Mouse (Mus musculus): ENCODE results near the gene Foxl2. TPM values are rescaled to one million over a fixed set of nuclear protein-coding genes. Genes with fewer than 3 reads are reported as not detected.

Gene Foxl2
- polyA plus RNA-seq, 1 experiment from 2014 or later: 2.2 TPM

- Histone ChIP-seq H3K27me3 (peaks cover 88% of the 10 kb centered on the region), H3K9ac (peak overlapping the region; percentile 22; the same call in 1 of the 2 replicates), H3K4me3 (replicated peaks) (peak overlapping the region; percentile 34), H3K36me3 (replicated peaks) (no peaks in the 10 kb centered on the region), H3K27ac (no peak overlapping the region), H3K9me3 (no peaks in the 10 kb centered on the region; the same call in 1 of the 2 replicates), H3K4me2 (peak overlapping the region; percentile 53), H3K4me1 (peaks cover 8% of the 10 kb centered on the region)
- WGBS: under 1% methylated on average over 40 of the region's 40 CpGs
- ATAC-seq (ENCODE audit: low FRiP score): peak; percentile 55; the same call in 1 of the 2 replicates
These were observed 18.0 kb downstream of the Foxl2 start for GRCm38 (mm10) chr9:98973101-98973521.

GRCm38 (mm10) chr9:98973561-98973960, 18.5 kb downstream of the Foxl2 start:
- no peak overlapping the region for H3K9ac ChIP-seq
- H3K4me3 ChIP-seq (replicated peaks): peak overlapping the region; percentile 34
- H3K27ac ChIP-seq: no peak overlapping the region
- ATAC-seq (ENCODE audit: low FRiP score): no peak
- no peaks in the 10 kb centered on the region for H3K36me3 ChIP-seq (replicated peaks)
- 3% methylated on average over 7 of the region's 7 CpGs for WGBS
- H3K4me2 ChIP-seq: peak overlapping the region; percentile 53
- H3K4me1 ChIP-seq: peaks cover 8% of the 10 kb centered on the region
- H3K27me3 ChIP-seq: peaks cover 86% of the 10 kb centered on the region
- no peaks in the 10 kb centered on the region; the same call in 1 of the 2 replicates for H3K9me3 ChIP-seq

- Histone ChIP-seq H3K27ac (no peak overlapping the region), H3K4me1 (peaks cover 11% of the 10 kb centered on the region), H3K4me2 (no peak overlapping the region), H3K4me3 (replicated peaks) (no peak overlapping the region), H3K9me3 (no peaks in the 10 kb centered on the region; the same call in 1 of the 2 replicates), H3K9ac (no peak overlapping the region), H3K36me3 (replicated peaks) (no peaks in the 10 kb centered on the region), H3K27me3 (peaks cover 76% of the 10 kb centered on the region)
- WGBS: 30% methylated on average over 2 of the region's 2 CpGs
- ATAC-seq (ENCODE audit: low FRiP score): no peak
These were observed 19.8 kb downstream of the Foxl2 start for GRCm38 (mm10) chr9:98974898-98975297.

GRCm38 (mm10) chr9:98976081-98976480, 21.0 kb downstream of the Foxl2 start:
- H3K9ac ChIP-seq: no peak overlapping the region
- H3K4me2 ChIP-seq: no peak overlapping the region
- peaks cover 65% of the 10 kb centered on the region for H3K27me3 ChIP-seq
- no peaks in the 10 kb centered on the region for H3K36me3 ChIP-seq (replicated peaks)
- H3K4me3 ChIP-seq (replicated peaks): no peak overlapping the region
- H3K27ac ChIP-seq: no peak overlapping the region
- peaks cover 11% of the 10 kb centered on the region for H3K4me1 ChIP-seq
- no peak for ATAC-seq (ENCODE audit: low FRiP score)
- H3K9me3 ChIP-seq: no peaks in the 10 kb centered on the region
- 85% methylated on average over 1 of the region's 1 CpGs for WGBS

- H3K9ac ChIP-seq: no peak overlapping the region
- no peaks in the 10 kb centered on the region for H3K36me3 ChIP-seq (replicated peaks)
- H3K4me2 ChIP-seq: no peak overlapping the region
- peaks cover 60% of the 10 kb centered on the region for H3K27me3 ChIP-seq
- H3K27ac ChIP-seq: no peak overlapping the region
- WGBS: 48% methylated on average over 5 of the region's 5 CpGs
- H3K9me3 ChIP-seq: no peaks in the 10 kb centered on the region
- H3K4me1 ChIP-seq: peaks cover 11% of the 10 kb centered on the region
- ATAC-seq (ENCODE audit: low FRiP score): no peak
- H3K4me3 ChIP-seq (replicated peaks): no peak overlapping the region
These were observed 21.4 kb downstream of the Foxl2 start for GRCm38 (mm10) chr9:98976520-98976919.

- Histone ChIP-seq H3K36me3 (replicated peaks) (no peaks in the 10 kb centered on the region), H3K27me3 (peaks cover 51% of the 10 kb centered on the region), H3K9me3 (no peaks in the 10 kb centered on the region), H3K4me1 (peaks cover 4% of the 10 kb centered on the region; the same call in 1 of the 2 replicates), H3K4me3 (replicated peaks) (peak overlapping the region; percentile 31), H3K9ac (peak overlapping the region; percentile 40), H3K4me2 (peak overlapping the region; percentile 53), H3K27ac (no peak overlapping the region)
- peak; percentile 72; the same call in 1 of the 2 replicates for ATAC-seq (ENCODE audit: low FRiP score)
- WGBS: 5% methylated on average over 29 of the region's 29 CpGs
These were observed 24.6 kb downstream of the Foxl2 start for GRCm38 (mm10) chr9:98979431-98980416.

- peak; percentile 98 for ATAC-seq (ENCODE audit: low FRiP score)
- Histone ChIP-seq H3K4me3 (replicated peaks) (peak within 1 kb of the TSS; percentile 84), H3K27ac (peak within 1 kb of the TSS; percentile 80), H3K4me2 (peak within 1 kb of the TSS; percentile 89), H3K9ac (peak within 1 kb of the TSS; percentile 74), H3K4me1 (peaks cover 12% of the 10 kb centered on the region), H3K36me3 (replicated peaks) (no peaks in the 10 kb centered on the region), H3K9me3 (no peaks in the 10 kb centered on the region), H3K27me3 (peaks cover 19% of the 10 kb centered on the region)
- WGBS: 1% methylated on average over 44 of the region's 45 CpGs
These were observed 30.9 kb downstream of the Foxl2 start, which contains the start of gene Faim for GRCm38 (mm10) chr9:98985800-98986475. Faim (plus strand) TSS chr9:98986373.

- H3K4me3 ChIP-seq (replicated peaks): peak overlapping the region; percentile 84
- H3K27me3 ChIP-seq: peaks cover 19% of the 10 kb centered on the region
- no peaks in the 10 kb centered on the region for H3K9me3 ChIP-seq
- H3K4me1 ChIP-seq: peaks cover 12% of the 10 kb centered on the region
- WGBS: under 1% methylated on average over 43 of the region's 50 CpGs
- ATAC-seq (ENCODE audit: low FRiP score): peak; percentile 81; the same call in 1 of the 2 replicates
- H3K27ac ChIP-seq: peak overlapping the region; percentile 60
- H3K4me2 ChIP-seq: peak overlapping the region; percentile 89
- H3K9ac ChIP-seq: peak overlapping the region; percentile 74
- H3K36me3 ChIP-seq (replicated peaks): no peaks in the 10 kb centered on the region
These were observed 31.5 kb downstream of the Foxl2 start for GRCm38 (mm10) chr9:98986476-98987096.

- Histone ChIP-seq H3K4me2 (peak overlapping the region; percentile 89), H3K36me3 (replicated peaks) (no peaks in the 10 kb centered on the region), H3K4me1 (peaks cover 12% of the 10 kb centered on the region), H3K9ac (peak overlapping the region; percentile 74; the same call in 1 of the 2 replicates), H3K27me3 (peaks cover 19% of the 10 kb centered on the region), H3K9me3 (no peaks in the 10 kb centered on the region), H3K4me3 (replicated peaks) (peak overlapping the region; percentile 84), H3K27ac (no peak overlapping the region)
- no peak for ATAC-seq (ENCODE audit: low FRiP score)
- 57% methylated on average over 9 of the region's 9 CpGs for WGBS
These were observed 32.0 kb downstream of the Foxl2 start for GRCm38 (mm10) chr9:98987131-98987530.

- H3K4me3 ChIP-seq (replicated peaks): no peak overlapping the region
- no peaks in the 10 kb centered on the region for H3K27me3 ChIP-seq
- no peak for ATAC-seq (ENCODE audit: low FRiP score)
- H3K27ac ChIP-seq: no peak overlapping the region
- no peak overlapping the region for H3K9ac ChIP-seq
- H3K36me3 ChIP-seq (replicated peaks): peaks cover 19% of the 10 kb centered on the region; the same call in 1 of the 2 replicates
- 94% methylated on average over 4 of the region's 4 CpGs for WGBS
- no peaks in the 10 kb centered on the region for H3K9me3 ChIP-seq
- H3K4me2 ChIP-seq: no peak overlapping the region
- H3K4me1 ChIP-seq: no peaks in the 10 kb centered on the region
These were observed 39.0 kb downstream of the Foxl2 start for GRCm38 (mm10) chr9:98994103-98994502.

GRCm38 (mm10) chr9:98999881-99000339, 44.8 kb downstream of the Foxl2 start:
- Histone ChIP-seq H3K9me3 (no peaks in the 10 kb centered on the region), H3K36me3 (replicated peaks) (peaks cover 24% of the 10 kb centered on the region), H3K9ac (no peak overlapping the region), H3K4me3 (replicated peaks) (no peak overlapping the region), H3K4me2 (no peak overlapping the region), H3K27me3 (no peaks in the 10 kb centered on the region), H3K27ac (no peak overlapping the region), H3K4me1 (no peaks in the 10 kb centered on the region)
- WGBS: 90% methylated on average over 9 of the region's 9 CpGs
- ATAC-seq (ENCODE audit: low FRiP score): no peak
